In the genomic region with DNA sequence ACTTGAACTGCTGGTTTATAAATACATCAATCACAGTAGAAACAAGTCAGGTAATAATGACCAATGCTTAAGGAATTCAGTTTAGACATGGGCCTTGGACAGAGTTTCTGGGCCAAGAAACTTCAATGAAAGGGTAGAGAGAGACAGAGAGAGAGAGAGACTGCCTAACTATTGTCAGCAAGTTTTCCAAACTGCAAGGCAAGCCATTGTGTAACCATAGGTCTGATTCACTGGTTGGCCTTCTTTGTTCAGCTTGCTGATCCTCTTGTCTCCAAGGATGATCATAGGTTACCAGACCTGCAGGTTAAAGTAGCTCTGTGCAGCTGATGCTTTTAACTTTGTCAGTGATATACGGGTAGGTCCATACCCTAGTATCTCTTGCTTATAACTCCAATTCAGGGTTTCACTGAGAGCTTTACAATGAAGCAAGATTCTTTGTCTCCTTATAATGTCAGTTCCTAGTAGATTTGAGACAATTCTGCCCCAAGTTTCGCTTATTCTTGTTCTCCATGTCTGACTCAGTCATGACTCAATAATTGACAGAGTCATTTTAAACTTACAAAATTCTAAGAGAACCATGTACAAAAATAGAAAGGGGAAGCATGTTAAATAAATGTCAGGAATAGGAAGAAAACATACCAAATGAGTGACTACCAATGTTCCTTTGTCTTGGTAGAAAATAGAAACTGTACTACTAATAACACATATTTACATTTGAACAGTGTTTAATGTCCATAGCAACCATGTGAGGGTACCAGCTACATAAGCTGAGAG, we compare ENCODE assay signal across 20 mouse cellular contexts. TPM values are rescaled to one million over a fixed set of nuclear protein-coding genes. Genes with fewer than 3 reads are reported as not detected.
DNase-seq lines count a peak whose midpoint lies in the region; ATAC-seq and TF ChIP-seq lines count a peak whose summit lies in the region.
"Had no signal": no experiment of that assay in that cellular context is flagged by ENCODE, and none has a peak within 500 bp of the region (broad histone marks: within the 10 kb centered on the region; RNA-seq: fewer than 3 reads in every experiment).

No protein-coding gene starts in this region.

- no peak for TF ChIP-seq CTCF in Patski (IDR thresholded peaks at IDR 0.05)

- H3K27me3 ChIP-seq in liver, embryonic 15.5 days = no peaks in the 10 kb centered on the region
- H3K27me3 ChIP-seq in Patski = no peaks in the 10 kb centered on the region
- H3K27me3 ChIP-seq in stomach, embryonic 15.5 days (replicated peaks) = no peaks in the 10 kb centered on the region
- H3K27me3 ChIP-seq: embryonic facial prominence, embryonic 13.5 days; heart, embryonic 13.5 days; hindbrain, embryonic 15.5 days; limb, embryonic 15.5 days; midbrain, embryonic 12.5 days; neural tube, embryonic 15.5 days had no signal

- no peak for DNase-seq in liver
- DNase-seq in Patski (ENCODE audit: low read depth, low spot score) = no peak
- DNase-seq in cerebellum, adult 9-10 months = no peak
- DNase-seq in layer of hippocampus, adult 8-10 months (ENCODE audit: low spot score in 2 of 2) = no peak
- DNase-seq: cerebellum, adult 9-11 months; forebrain, postnatal 0 days; lung, adult 2 months; lung, postnatal 4 days; right cerebral cortex, postnatal 25 days had no signal

- POLR2A ChIA-PET in Patski (lab: Charles Lee) = no interaction called here

- WGBS in liver, embryonic 15.5 days (ENCODE audit: insufficient replicate concordance) = 70% methylated on average over 2 of the region's 2 CpGs
- 87% methylated on average over 2 of the region's 2 CpGs for WGBS in stomach, embryonic 15.5 days

- no peak for ATAC-seq in liver, embryonic 15.5 days (ENCODE audit: insufficient read depth)
- peak; percentile 70 for ATAC-seq in Patski
- ATAC-seq in hematopoietic stem cell, adult 5-6 weeks (replicated peaks in 1 of 2; ENCODE audit: insufficient read depth in 1 of 2, low FRiP score in 2 of 2, low TSS enrichment in 1 of 2, low read depth in 1 of 2, poor library complexity in 2 of 2, severe bottlenecking in 2 of 2) = peak; percentile 42 to 57; a peak in 3 of 4 replicates
- ATAC-seq in stomach, embryonic 15.5 days (ENCODE audit: insufficient read depth, low FRiP score, low read depth) = no peak
- ATAC-seq in inflammation-experienced regulatory T-cells, adult 6 months = no peak
- ATAC-seq: forebrain, postnatal 0 days; intestine, postnatal 0 days had no signal

- H3K27ac ChIP-seq in liver, embryonic 15.5 days (replicated peaks) = 0 out of 2 replicates have a peak overlapping the region, but pooled peaks have one; percentile 14
- H3K27ac ChIP-seq in stomach, embryonic 15.5 days = peak overlapping the region; percentile 9; the same call in 1 of the 2 replicates
- H3K27ac ChIP-seq: embryonic facial prominence, embryonic 13.5 days; heart, embryonic 13.5 days; hindbrain, embryonic 15.5 days; limb, embryonic 15.5 days; midbrain, embryonic 12.5 days; neural tube, embryonic 15.5 days had no signal

- peaks cover 18% of the 10 kb centered on the region for H3K36me3 ChIP-seq in liver, embryonic 15.5 days (replicated peaks)
- no peaks in the 10 kb centered on the region for H3K36me3 ChIP-seq in stomach, embryonic 15.5 days
- H3K36me3 ChIP-seq: embryonic facial prominence, embryonic 13.5 days; heart, embryonic 13.5 days; hindbrain, embryonic 15.5 days; limb, embryonic 15.5 days; midbrain, embryonic 12.5 days; neural tube, embryonic 15.5 days had no signal

- peaks cover 16% of the 10 kb centered on the region for H3K4me1 ChIP-seq in liver, embryonic 15.5 days (replicated peaks)
- H3K4me1 ChIP-seq in stomach, embryonic 15.5 days = no peaks in the 10 kb centered on the region
- H3K4me1 ChIP-seq: embryonic facial prominence, embryonic 13.5 days; hindbrain, embryonic 15.5 days; limb, embryonic 15.5 days; midbrain, embryonic 12.5 days; neural tube, embryonic 15.5 days had no signal

- H3K9ac ChIP-seq in liver, embryonic 15.5 days = no peak overlapping the region
- no peak overlapping the region for H3K9ac ChIP-seq in stomach, embryonic 15.5 days
- H3K9ac ChIP-seq: embryonic facial prominence, embryonic 13.5 days; forebrain, postnatal 0 days; heart, embryonic 13.5 days; hindbrain, embryonic 15.5 days; limb, embryonic 15.5 days; midbrain, embryonic 12.5 days; neural tube, embryonic 15.5 days had no signal

- H3K4me3 ChIP-seq in liver, embryonic 15.5 days (replicated peaks) = no peak overlapping the region
- H3K4me3 ChIP-seq in stomach, embryonic 15.5 days (replicated peaks) = no peak overlapping the region
- H3K4me3 ChIP-seq: embryonic facial prominence, embryonic 13.5 days; heart, embryonic 13.5 days; hindbrain, embryonic 15.5 days; limb, embryonic 15.5 days; midbrain, embryonic 12.5 days; neural tube, embryonic 15.5 days had no signal

- in situ Hi-C loops in Patski (cut with MboI; ENCODE audit: low pct_unique_long_range_greater_than_20kb) = no loop called here

- no peaks in the 10 kb centered on the region for H3K9me3 ChIP-seq in liver, embryonic 15.5 days (replicated peaks)
- H3K9me3 ChIP-seq in stomach, embryonic 15.5 days = no peaks in the 10 kb centered on the region
- H3K9me3 ChIP-seq: embryonic facial prominence, embryonic 13.5 days; heart, embryonic 13.5 days; hindbrain, embryonic 15.5 days; limb, embryonic 15.5 days; midbrain, embryonic 12.5 days; neural tube, embryonic 15.5 days had no signal

- no peak overlapping the region for H3K4me2 ChIP-seq in liver, embryonic 15.5 days
- no peak overlapping the region for H3K4me2 ChIP-seq in stomach, embryonic 15.5 days
- H3K4me2 ChIP-seq: embryonic facial prominence, embryonic 13.5 days; heart, embryonic 13.5 days; hindbrain, embryonic 15.5 days; limb, embryonic 15.5 days; midbrain, embryonic 12.5 days; neural tube, embryonic 15.5 days had no signal

- CTCF ChIA-PET in Patski (lab: Charles Lee) = interaction anchor here (1.4 kb wide), 1 partner anchor 9 kb away, joined by 3 read pairs; no protein-coding TSS in a partner anchor

RNA-seq across cellular contexts. Expression of gene Glrx, which starts 50.4 kb away (rescaled TPM):
- polyA plus RNA-seq in liver, embryonic 15.5 days (2015; fragmentation: Nextera tagmentation; extraction: Ambion mirVana) = 45.5 and 47.3 TPM in 2 replicates
- 123 TPM for polyA plus RNA-seq in Patski (2021)
- total RNA-seq in hematopoietic stem cell, adult 5-6 weeks (2017) = 64.0 and 76.2 TPM in 2 replicates
- 88.3 and 91.7 TPM in 2 replicates for polyA plus RNA-seq in stomach, embryonic 15.5 days (2015; fragmentation: Nextera tagmentation; extraction: Ambion mirVana)
- polyA plus RNA-seq in inflammation-experienced regulatory T-cells, adult 6 months (2017; shearing (Covaris generic)) = 100 to 1,000 TPM; 230 to 500 (median 245) TPM
- 10 to 100 TPM; 46.3 to 54.2 (median 48.7) TPM for total RNA-seq in layer of hippocampus, adult 8-10 months (2022)

Comparison
In these comparisons a context has a peak if more than half of its experiments do, and no peak if none do; other contexts are left out.
1. ATAC-seq: peak in Patski (single experiment) and hematopoietic stem cell, adult 5-6 weeks (2 of 2); none in liver, embryonic 15.5 days (single experiment), stomach, embryonic 15.5 days (single experiment) and inflammation-experienced regulatory T-cells, adult 6 months (single experiment).